Mouse (Mus musculus): ENCODE results near the gene Bex6.

GRCm38 (mm10) chr16:32179333-32179901 lies at the start of gene Bex6:
- TF ChIP-seq POLR2A (IDR thresholded peaks at IDR 0.05; ENCODE audit: insufficient read depth, low read depth, low read length), result no peak
- no peak for TF ChIP-seq CTCF (IDR thresholded peaks at IDR 0.05)
- TF ChIP-seq EP300 (IDR thresholded peaks at IDR 0.05; ENCODE audit: insufficient read depth, low read depth, low read length), result no peak
